Mouse (Mus musculus): ENCODE results near the gene Gm8947. TPM values are rescaled to one million over a fixed set of nuclear protein-coding genes. Genes with fewer than 3 reads are reported as not detected.
A peak's percentile ranks its signal among the peaks of the same experiment; 100 is the strongest.
"Not testable (repeated sequence)": the region's sequence is repeated elsewhere in the genome, so short reads cannot be mapped to it uniquely, and the experiment has no call there.

Gm8947 gene
- polyA plus RNA-seq, 1 experiment: not detected

DNA sequence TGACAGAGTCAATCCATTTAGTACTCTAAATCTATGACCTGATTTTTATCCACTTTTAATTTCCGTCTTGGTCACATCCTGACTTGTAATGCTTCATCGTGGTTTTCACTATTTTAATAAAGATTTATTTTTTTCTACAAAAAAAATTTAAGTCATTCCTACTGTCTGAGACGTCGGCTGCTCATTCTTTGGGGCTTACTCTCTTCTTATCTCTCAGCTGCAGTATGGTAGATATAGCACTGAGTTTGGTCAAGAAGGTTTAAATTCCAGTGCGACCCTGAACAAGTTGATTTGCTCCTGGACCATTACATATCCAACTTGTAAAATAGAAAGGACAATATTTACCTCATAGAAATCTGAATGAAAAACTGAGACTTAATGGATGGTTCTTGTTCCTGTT is 19.5 kb downstream of the Gm8947 start:
- H3K4me1 ChIP-seq (ENCODE audit: control insufficient read depth, insufficient read depth, low read length); H3K27ac ChIP-seq (ENCODE audit: insufficient read depth, low read length); H3K4me3 ChIP-seq (ENCODE audit: insufficient read depth, low read length): not testable (repeated sequence)

DNA sequence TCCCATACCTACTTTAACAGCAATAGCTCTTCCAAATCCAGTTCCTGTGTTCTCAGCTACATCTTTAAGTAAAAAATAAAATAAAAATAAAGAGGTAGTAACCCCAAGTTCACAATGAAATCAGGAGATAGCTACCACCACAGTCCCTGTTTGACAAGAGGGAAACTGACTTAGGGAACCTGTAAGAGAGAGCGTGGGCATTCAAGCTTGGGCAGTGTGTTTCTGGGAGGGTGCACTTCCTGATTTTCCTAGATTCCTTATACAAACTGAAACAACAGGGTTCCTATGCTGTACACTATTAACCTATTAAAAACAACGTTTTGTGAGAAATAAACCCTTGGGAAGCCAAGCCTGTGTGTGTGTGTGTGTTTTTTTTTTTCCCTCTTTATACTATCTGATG is 22.7 kb downstream of the Gm8947 start:
- H3K27ac ChIP-seq (ENCODE audit: insufficient read depth, low read length): no peak overlapping the region
- no peaks in the 10 kb centered on the region for H3K4me1 ChIP-seq (ENCODE audit: control insufficient read depth, insufficient read depth, low read length)
- no peak overlapping the region for H3K4me3 ChIP-seq (ENCODE audit: insufficient read depth, low read length)
- TF ChIP-seq CTCF (IDR thresholded peaks at IDR 0.05; ENCODE audit: borderline replicate concordance, insufficient read depth, low read length) (no peak), POLR2A (IDR thresholded peaks at IDR 0.05; ENCODE audit: low read depth, low read length) (no peak)

DNA sequence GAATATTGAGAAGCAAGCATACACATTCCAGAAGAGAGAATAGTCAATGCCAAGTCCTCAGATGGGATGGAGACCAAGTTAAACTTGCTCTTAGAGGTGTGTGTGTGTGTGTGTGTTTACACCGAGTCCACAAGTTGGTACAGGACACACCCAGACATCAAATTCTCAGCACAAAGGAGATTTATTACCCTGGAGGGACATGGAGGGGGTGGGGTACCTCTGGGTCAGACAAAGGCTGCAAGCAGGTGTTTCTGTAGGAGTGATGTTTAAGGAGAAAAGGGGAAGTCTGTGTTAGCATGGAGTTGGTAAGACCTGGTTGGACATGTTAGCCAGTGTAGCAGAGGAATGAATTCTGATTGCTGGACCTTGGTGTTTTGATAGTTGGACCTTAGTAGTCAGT is 23.8 kb downstream of the Gm8947 start:
- H3K4me3 ChIP-seq (ENCODE audit: insufficient read depth, low read length): no peak overlapping the region
- H3K4me1 ChIP-seq (ENCODE audit: control insufficient read depth, insufficient read depth, low read length): no peaks in the 10 kb centered on the region
- TF ChIP-seq POLR2A (IDR thresholded peaks at IDR 0.05; ENCODE audit: low read depth, low read length) (no peak), CTCF (IDR thresholded peaks at IDR 0.05; ENCODE audit: borderline replicate concordance, insufficient read depth, low read length) (no peak)
- H3K27ac ChIP-seq (ENCODE audit: insufficient read depth, low read length): no peak overlapping the region

DNA sequence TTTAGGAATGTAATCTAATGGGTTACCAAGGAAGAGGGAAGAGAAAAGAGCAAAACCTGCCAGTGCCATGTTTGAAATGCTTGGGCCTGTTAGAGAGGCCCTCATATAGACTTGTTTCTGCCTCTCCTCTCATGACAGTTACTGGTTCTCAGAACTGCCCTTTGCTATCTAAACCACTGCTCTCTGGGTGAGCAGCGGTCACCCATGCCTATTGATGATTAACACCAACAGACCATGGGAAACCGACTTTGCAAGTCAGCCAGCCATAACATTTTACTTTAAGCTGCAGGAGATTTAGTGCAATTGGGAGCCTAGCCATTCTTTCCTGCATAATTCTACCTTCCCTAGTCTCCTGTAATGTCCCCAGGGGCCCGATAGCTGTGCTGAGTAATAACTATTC is 24.2 kb downstream of the Gm8947 start:
- H3K27ac ChIP-seq (ENCODE audit: insufficient read depth, low read length): no peak overlapping the region
- TF ChIP-seq POLR2A (IDR thresholded peaks at IDR 0.05; ENCODE audit: low read depth, low read length) (no peak), CTCF (IDR thresholded peaks at IDR 0.05; ENCODE audit: borderline replicate concordance, insufficient read depth, low read length) (no peak)
- H3K4me3 ChIP-seq (ENCODE audit: insufficient read depth, low read length): no peak overlapping the region
- H3K4me1 ChIP-seq (ENCODE audit: control insufficient read depth, insufficient read depth, low read length): no peaks in the 10 kb centered on the region

DNA sequence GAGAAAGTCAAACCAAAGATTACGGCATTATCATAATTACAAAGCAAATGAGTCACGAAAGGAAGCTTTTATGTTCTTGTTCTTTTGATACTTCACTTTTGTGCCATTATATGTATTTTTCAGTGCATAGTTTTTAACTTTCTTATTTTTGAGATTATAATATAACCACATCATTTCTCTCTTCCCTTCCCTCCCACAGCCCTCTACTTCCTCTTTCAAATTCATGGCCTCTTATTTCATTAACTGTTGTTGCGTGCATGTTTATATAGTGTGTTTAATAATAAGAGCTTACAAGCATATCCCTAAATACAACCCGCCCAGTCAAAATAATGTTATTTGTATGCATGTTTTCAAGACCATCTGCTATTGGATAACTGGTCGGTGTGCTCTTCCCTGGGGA is 26.9 kb downstream of the Gm8947 start:
- TF ChIP-seq POLR2A (IDR thresholded peaks at IDR 0.05; ENCODE audit: low read depth, low read length) (no peak), CTCF (IDR thresholded peaks at IDR 0.05; ENCODE audit: borderline replicate concordance, insufficient read depth, low read length) (no peak)

DNA sequence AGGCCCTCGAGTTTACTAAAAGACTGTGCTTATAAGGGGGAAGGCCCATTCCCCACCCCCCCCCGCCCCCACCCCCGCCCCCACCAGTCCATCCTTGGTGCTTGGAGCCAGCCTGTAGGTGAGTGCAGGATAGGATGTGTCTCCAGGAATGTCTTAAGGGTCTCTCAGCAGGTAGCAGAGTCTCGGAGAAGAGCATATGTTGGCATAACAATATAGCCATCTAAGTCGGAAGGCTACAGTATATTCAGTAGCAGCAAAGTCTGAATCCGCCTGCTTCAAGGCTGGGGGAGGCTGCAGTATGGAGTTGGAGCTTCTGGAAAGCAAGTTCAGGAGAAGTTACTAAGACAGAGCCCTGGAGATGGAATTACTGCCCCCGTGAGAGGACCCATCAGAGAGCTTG is 27.9 kb downstream of the Gm8947 start:
- Histone ChIP-seq H3K27ac (ENCODE audit: insufficient read depth, low read length) (no peak overlapping the region), H3K4me3 (ENCODE audit: insufficient read depth, low read length) (no peak overlapping the region), H3K4me1 (ENCODE audit: control insufficient read depth, insufficient read depth, low read length) (no peaks in the 10 kb centered on the region)
- TF ChIP-seq CTCF (IDR thresholded peaks at IDR 0.05; ENCODE audit: borderline replicate concordance, insufficient read depth, low read length) (no peak), POLR2A (IDR thresholded peaks at IDR 0.05; ENCODE audit: low read depth, low read length) (no peak)

More for the DNA sequence above, 26.9 kb downstream of the Gm8947 start:
- no peak overlapping the region for H3K27ac ChIP-seq (ENCODE audit: insufficient read depth, low read length)
- no peak overlapping the region for H3K4me3 ChIP-seq (ENCODE audit: insufficient read depth, low read length)
- H3K4me1 ChIP-seq (ENCODE audit: control insufficient read depth, insufficient read depth, low read length): no peaks in the 10 kb centered on the region

DNA sequence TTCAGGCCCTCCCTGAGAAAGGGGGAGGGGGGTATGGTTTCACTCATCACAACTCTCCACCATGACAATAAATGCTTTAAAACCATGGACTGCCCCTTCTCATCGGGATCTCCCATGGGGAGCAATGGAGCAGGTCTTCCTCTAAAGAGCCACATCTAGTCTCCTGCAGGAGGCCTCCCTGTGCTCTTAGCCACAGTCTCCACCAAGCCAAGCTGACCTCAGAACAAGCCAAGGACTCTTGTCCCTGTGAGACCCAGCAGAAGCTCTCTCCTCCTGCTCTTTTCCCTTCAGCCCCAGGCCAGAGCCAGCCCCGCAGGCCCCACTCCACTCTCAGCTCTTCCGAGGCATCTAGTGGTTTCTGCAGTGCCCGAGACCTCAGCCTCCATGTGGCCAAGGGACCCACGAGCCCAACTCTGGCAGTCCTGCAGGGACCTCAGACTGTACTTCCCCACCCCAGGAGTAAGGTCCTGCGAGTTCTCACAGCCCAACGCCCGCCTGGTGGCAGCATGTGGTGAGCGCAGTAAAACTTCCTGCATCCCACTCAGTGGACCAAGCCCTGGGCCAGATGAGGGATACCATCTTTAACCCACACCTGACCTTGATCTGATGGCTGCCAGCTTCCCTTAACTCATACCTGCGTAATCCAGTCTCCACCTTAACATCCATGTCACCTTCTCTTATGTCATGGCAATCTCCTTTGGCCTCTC is 30.5 kb downstream of the Gm8947 start:
- Histone ChIP-seq H3K4me1 (ENCODE audit: control insufficient read depth, insufficient read depth, low read length) (peaks cover 6% of the 10 kb centered on the region; the same call in 1 of the 2 replicates), H3K4me3 (ENCODE audit: insufficient read depth, low read length) (no peak overlapping the region), H3K27ac (ENCODE audit: insufficient read depth, low read length) (no peak overlapping the region)
- TF ChIP-seq POLR2A (IDR thresholded peaks at IDR 0.05; ENCODE audit: low read depth, low read length) (no peak), CTCF (IDR thresholded peaks at IDR 0.05; ENCODE audit: borderline replicate concordance, insufficient read depth, low read length) (no peak)

DNA sequence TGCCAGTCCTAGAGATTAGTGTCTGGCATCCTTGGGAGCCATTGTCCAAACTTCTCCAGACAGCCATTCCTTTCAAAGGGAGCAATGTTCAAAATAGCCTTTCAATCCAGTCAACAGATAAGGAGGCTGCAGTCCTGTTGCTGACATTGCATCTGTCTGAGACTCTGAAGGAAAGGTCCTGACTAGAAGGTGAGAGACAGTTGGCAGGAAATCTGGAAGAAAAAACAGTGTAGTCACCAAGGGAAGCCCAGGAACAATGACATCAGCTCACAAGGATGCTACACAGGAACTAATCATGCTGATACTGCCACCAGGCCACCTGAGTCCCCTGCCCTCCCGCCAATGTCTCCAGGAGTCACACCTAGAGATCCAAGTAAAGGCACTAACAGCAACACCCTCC is 31.2 kb downstream of the Gm8947 start:
- TF ChIP-seq CTCF (IDR thresholded peaks at IDR 0.05; ENCODE audit: borderline replicate concordance, insufficient read depth, low read length): no peak
- H3K27ac ChIP-seq (ENCODE audit: insufficient read depth, low read length): no peak overlapping the region
- no peak overlapping the region for H3K4me3 ChIP-seq (ENCODE audit: insufficient read depth, low read length)
- peaks cover 6% of the 10 kb centered on the region; the same call in 1 of the 2 replicates for H3K4me1 ChIP-seq (ENCODE audit: control insufficient read depth, insufficient read depth, low read length)

DNA sequence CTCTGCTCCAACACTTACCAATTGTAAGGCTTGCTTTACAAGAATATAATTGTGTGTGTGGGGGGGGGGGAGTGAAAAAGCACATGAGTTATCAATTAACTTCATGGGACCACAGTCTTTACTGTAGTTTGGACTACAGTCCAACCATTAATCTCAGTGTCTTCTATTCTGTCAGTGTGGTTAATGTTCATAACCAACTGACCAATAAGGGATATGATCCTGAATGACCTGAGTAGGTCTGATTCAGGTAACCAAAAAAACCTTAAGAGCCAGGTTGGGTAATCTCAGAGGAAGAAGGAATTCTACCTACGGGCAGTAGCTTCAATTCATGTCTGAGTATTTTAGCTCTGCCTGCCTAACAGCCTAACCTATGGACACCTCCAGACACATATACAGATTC is 32.4 kb downstream of the Gm8947 start:
- Histone ChIP-seq H3K4me1 (ENCODE audit: control insufficient read depth, insufficient read depth, low read length) (peaks cover 6% of the 10 kb centered on the region; the same call in 1 of the 2 replicates), H3K27ac (ENCODE audit: insufficient read depth, low read length) (no peak overlapping the region), H3K4me3 (ENCODE audit: insufficient read depth, low read length) (no peak overlapping the region)
- TF ChIP-seq CTCF (IDR thresholded peaks at IDR 0.05; ENCODE audit: borderline replicate concordance, insufficient read depth, low read length) (no peak), POLR2A (IDR thresholded peaks at IDR 0.05; ENCODE audit: low read depth, low read length) (no peak)

DNA sequence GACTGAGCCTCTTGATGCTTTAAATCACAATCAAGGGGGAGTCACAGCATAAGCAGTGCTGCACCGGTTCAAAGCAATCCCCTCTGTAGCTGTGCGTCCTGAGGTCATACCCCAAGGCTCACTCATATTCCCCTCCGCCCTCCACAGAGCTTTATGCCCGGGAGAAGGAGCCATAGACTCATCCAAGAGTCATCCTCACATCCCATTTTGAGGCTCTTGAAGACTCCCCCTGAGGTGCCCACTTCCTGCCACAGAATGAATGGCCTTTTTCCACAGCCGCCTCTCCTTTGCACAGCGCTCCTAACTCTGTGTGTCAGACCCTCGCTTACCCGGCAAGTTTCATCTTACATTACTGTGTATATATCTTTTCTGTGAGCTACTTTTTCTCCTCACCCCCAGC is 35.3 kb downstream of the Gm8947 start:
- Histone ChIP-seq H3K27ac (ENCODE audit: insufficient read depth, low read length) (peak overlapping the region; percentile 13; the same call in 1 of the 2 replicates), H3K4me1 (ENCODE audit: control insufficient read depth, insufficient read depth, low read length) (peaks cover 6% of the 10 kb centered on the region; the same call in 1 of the 2 replicates), H3K4me3 (ENCODE audit: insufficient read depth, low read length) (no peak overlapping the region)
- no peak for TF ChIP-seq CTCF (IDR thresholded peaks at IDR 0.05; ENCODE audit: borderline replicate concordance, insufficient read depth, low read length)
- TF ChIP-seq POLR2A (IDR thresholded peaks at IDR 0.05; ENCODE audit: low read depth, low read length): no peak
